Mouse (Mus musculus): ENCODE data around the gene Gramd1b. TPM values are rescaled to one million over a fixed set of nuclear protein-coding genes. Genes with fewer than 3 reads are reported as not detected.
A peak's percentile ranks its signal among the peaks of the same experiment; 100 is the strongest.

The Gramd1b gene
- 10 to 100 TPM; 69.8 to 81.5 (median 80.6) TPM for polyA plus RNA-seq (2017; shearing (Covaris generic))

- ATAC-seq, result no peak
Observed at GRCm38 (mm10) chr9:40531027-40531621, at the start of gene Gramd1b. Gene Gramd1b (minus strand): TSS chr9:40531383.

DNA sequence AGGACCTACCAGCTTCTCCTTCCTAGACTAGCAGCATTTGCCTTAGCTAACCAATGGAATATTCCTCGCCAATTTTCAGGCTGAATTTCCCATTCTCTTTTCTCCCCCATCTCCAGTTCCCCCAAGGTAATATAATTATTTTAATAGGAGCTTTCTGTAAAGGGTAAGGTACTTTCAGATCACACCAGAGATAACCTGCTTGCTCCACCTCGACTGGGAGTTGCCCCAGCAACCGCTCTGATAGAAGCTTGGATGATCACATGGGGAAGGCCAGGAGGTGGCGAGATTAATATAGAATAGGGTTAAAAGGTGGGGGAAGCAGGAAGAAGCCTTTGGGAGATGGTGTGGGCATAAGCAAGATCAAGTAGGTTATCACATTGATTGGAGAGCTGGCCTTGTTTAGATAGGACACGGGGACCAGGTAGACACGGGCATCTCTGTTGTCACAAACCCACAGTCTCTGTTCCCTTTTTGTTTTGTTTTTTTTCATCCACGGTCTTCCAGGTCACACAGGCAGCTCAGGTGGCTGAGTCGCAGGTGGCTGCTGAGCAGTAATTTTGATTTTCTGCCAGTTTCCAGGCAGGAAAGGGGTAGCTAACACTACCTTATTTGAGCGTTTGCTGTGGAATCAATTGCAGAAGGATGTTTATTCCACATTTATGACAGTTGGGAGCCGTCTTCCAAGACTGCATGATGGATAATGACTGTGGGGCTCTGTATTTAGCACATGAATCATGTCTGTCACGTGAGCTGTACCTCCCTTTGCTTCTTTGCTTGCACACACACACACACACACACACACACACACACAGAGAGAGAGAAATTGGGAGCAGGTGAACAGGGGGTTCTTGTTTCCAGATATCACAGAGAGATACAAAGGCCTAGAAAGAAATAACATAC is 47.8 kb upstream of the Gramd1b start:
- ATAC-seq, result no peak

DNA sequence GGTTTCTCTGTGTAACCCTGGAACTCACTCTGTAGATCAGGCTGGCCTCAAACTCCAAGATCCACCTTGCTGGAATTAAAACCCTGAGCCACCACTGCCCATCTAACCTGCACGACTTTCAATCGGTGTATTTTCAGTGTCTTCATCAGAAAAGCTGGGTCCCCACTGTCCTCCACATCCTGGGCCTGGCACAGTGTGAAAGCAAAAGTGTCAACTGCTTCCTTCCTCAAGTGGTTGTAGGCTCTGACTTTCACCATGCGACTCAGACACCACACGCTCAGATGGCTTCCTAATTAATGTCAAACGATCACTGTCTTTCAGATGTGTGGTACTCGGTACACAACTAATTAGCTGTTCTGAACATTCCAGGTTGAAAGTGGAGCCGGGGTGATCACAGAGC is 45.9 kb upstream of the Gramd1b start:
- no peak for ATAC-seq

DNA sequence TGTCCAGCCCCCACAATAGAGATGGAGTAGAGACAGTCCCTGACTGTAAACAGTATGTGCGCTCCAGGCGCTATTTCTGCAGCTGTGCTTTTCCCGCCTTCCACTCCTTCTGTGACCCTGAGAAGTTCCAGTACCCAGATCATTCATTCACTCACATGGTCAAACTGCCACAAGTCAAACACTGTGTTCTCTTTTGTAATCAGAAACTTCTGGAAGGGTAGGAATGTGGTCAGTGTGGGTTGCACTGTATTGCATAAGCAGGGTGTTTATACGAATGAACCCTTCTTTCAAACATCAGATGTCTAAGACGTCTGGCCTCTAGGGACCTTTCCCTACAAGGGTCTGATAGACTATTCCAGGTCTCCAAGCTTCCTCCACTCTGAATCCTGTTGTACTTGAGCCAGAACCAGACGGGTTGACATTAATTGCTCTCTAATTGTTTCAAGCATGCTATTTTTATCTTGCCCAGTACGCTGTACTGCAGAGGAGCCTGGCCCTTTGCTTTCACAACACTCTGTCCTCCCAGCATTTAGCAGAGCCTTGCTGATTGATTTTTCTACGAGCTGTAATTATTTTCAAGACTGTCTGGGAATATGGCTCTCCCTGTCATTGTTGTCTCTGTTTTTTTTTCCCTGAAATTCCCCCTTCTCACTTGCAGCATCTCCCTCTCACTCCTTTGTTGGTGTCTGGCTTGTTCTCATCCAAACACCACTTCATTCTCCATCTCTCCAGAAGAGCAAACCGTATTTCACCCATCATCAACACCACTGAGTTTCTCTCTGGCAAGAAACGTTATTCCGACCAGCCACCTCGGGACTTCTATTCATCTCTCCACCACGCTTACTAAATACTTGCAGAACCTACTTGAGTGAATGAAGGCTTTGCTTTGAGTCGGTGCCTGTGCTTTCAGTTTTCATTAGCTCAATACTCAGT is 44.1 kb upstream of the Gramd1b start:
- no peak for ATAC-seq

GRCm38 (mm10) chr9:40571280-40571679 is 40.1 kb upstream of the Gramd1b start:
- no peak for ATAC-seq

GRCm38 (mm10) chr9:40568070-40568469 is 36.9 kb upstream of the Gramd1b start:
- no peak for ATAC-seq

DNA sequence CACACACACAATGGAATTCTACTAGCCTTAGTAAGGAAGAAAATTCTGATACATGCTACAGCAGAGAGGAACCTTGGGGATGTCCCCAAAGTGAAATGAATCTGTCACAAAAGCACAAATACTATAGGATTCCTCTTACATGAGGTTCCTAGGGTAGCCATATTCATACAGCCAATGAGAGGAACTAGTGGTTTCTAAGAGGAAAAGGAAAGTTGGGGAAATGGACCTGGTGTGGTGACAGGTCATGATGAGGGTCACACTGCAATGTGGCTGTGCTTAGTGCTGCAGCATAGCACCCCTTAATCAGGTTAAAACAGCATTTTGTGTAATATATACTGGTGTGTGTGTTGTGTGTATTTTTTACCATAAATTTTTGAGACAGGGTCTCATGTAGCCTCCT is 32.6 kb upstream of the Gramd1b start:
- no peak for ATAC-seq

- no peak for ATAC-seq
Observed at GRCm38 (mm10) chr9:40559646-40560045, 28.5 kb upstream of the Gramd1b start.

GRCm38 (mm10) chr9:40557796-40558195 is 26.6 kb upstream of the Gramd1b start:
- ATAC-seq, result no peak

DNA sequence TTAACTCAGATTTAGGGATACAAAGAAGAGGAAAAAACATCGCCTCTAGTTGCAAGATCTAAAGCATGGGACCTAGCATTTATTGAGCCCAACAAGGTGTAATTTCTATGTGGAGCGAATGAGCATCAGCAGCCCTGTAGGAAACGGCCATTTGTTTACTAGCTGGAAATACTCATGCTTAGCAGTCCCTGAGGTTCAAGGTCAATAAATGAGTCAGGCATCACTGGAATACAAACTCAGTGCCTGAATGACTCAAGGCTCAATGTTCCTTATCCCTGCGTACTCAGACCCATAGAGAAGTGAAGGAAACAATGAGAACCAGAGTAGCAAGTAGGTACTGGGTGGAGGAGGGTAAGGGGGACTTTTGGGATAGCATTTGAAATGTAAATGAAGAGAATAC is 25.2 kb upstream of the Gramd1b start:
- no peak for ATAC-seq

DNA sequence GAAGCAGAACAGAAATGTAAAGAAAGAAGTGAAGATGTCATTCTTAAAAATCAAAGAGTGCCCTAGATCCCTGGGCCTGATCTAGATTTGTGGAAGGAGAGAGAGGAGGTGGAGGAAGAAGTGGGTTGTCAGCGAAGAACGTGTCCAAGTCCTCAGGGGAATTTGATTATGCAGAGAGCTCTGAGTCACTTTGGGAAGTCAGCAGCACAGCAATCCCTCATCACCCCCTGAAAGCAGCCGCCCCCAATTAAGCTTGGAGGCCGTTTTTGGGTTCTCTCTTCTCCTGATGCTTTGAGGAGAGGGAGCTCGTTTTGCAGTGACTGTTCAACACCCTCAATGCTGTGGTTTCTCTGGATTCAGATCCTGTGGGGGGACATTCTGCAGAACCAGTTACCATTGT is 24.1 kb upstream of the Gramd1b start:
- ATAC-seq, result no peak

- no peak for ATAC-seq
Observed at GRCm38 (mm10) chr9:40547876-40548275, 16.7 kb upstream of the Gramd1b start.

GRCm38 (mm10) chr9:40545193-40545592 is 14.0 kb upstream of the Gramd1b start:
- no peak for ATAC-seq

DNA sequence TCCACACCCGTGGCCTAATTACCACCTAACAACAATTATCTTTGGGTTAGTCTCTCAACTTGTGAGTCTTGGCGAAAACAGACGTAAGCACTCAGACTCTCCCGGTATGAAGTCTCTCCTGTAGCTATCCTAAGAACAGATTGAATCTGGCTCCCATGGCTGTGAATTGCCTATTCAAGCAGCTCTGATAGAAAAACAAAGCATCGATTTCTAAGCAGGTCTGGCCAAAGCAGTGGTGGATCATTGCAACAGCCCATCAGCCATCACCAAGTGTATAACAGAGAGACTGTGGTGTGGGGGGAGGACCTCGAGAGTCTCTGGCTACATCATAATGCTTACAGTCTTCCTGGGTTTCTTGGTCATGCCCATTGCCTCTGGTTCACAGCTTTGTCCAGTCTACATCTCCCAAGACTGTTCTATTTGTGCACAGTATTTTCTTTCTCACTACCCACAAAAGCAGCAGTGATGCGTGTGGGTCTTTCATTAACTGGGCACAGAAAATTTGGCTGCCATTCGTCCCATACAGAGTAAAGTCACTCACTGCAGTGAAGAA is 8.5 kb upstream of the Gramd1b start:
- ATAC-seq, result no peak

DNA sequence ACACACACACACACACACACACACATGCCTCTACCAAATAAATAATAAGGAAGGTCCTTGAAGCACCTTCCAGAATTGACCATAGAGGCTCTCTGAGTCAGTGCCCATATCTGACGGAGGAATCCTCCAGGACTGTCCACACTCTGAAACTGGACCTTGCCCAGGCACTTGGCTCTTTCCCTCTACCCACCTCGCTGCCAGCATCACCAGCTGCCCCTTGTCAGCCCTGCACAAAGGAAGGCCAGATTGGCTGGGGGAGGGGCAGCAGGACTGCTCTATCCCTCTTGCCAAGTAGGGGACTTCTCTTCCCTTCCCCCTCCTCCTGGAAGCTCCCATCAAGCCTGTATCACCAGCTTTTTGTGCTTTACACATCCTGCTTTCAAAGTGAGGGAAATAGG is 6.5 kb upstream of the Gramd1b start:
- no peak for ATAC-seq

- peak; percentile 68 for ATAC-seq
Observed at GRCm38 (mm10) chr9:40537044-40537707, 6.0 kb upstream of the Gramd1b start.

DNA sequence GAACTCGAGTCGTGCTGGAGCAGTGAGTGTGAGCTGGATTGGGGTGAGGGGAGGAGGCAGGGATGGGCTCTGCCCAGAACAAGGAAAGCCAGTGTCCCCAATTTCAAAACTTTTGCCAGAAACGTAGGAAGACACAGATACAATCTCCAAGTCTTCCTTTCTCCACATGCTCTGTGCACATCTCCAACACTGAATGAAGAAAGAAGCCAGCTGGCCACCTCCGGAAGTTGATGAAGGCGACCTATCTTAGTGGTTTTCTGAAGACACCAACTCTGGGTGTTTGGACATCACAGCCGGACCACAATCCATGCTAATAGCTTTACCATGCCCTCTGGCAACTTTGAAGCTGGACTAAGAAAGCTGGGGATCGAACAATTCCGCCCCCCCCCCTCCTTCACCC is 647 bp downstream of the Gramd1b start:
- no peak for ATAC-seq

DNA sequence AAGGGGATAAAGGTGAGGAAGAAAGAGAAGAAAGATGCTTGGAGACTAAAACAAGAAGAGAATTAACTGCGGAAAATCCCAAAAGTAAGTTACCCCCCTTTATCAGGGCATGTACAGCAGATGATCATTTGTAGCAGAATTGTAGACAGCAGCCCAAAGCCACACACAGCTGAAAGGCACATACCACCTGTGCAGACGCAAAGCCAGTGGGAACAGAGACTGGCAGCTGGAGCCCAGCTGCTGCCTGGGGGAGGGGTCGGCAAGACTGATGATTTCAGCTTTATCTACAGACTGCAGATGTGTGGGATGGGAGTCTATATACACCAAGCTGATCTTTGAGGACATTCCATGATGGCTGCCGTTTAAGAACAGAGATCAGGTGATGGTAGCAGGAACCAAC is 2.5 kb downstream of the Gramd1b start:
- no peak for ATAC-seq

GRCm38 (mm10) chr9:40526928-40527327 is 4.3 kb downstream of the Gramd1b start:
- ATAC-seq, result no peak

DNA sequence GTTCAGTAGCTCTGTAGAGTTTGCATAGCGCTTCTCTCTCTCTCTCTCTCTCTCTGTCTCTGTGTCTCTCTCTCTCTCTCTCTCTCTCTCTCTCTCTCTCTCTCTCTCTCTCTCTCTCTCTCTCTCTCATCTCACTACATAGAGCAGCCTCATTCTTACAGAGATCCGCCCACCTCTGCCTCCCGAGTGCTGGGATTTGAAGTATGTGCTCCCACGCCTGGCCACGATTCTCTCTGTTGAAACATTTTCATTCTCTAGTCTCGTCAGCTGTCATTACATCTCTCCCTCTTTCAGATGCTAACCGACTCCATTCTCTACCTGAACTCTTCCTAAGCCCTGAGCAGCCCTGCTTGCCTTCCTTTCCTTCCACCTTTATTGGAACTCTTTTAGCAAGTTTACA is 9.0 kb downstream of the Gramd1b start:
- no peak for ATAC-seq

DNA sequence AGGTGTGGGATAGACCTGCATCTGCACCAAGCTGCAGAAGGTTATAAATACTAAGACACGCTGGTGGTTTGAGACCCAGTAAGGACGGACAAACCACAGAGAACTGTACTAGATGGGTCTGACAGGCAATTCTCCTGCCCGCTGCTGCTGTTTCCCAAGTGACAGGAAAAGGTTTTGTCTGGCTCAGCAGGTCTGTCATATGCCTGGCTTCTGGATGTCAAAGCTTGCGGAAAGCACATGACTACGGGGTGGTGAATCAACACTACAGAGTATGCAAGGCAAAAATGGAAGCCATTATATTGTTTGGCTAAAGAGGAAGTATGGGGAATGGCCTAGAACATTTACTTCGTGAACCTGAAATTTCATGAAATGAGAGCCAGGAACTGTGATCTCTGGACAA is 10.1 kb downstream of the Gramd1b start:
- no peak for ATAC-seq

GRCm38 (mm10) chr9:40519294-40519693 is 11.9 kb downstream of the Gramd1b start:
- ATAC-seq, result no peak

Measured in inflammation-experienced regulatory T-cells, adult 6 months (primary cell).